Mouse (Mus musculus) MEL (cell line): ENCODE results near the gene Olfr617. TPM values are rescaled to one million over a fixed set of nuclear protein-coding genes. Genes with fewer than 3 reads are reported as not detected.

Experiments
- DNase-seq: peaks from one replicate; pipeline ENCODE4 v3.0.0; 2011; ENCODE audit warnings: low read depth, low spot score
- H3K27ac ChIP-seq: 2 replicates; pipeline ENCODE4 v1.5.1; 2012; ENCODE audit warnings: low read depth, mild to moderate bottlenecking, control low read depth, low read length, moderate library complexity; ENCODE audit not compliant: control insufficient read depth
- H3K27me3 ChIP-seq, 2 experiments: fragments of 150-350 bp in 1 of 2; sonication (generic) in 1 of 2; 2 replicates each; pipeline ENCODE4 v1.6.1; 2012; ENCODE audit warnings: low read length in 2 of 2, mild to moderate bottlenecking in 2 of 2, improper control_type of control experiment in 1 of 2, moderate library complexity in 1 of 2; ENCODE audit not compliant: insufficient read depth in 2 of 2, control insufficient read depth in 1 of 2
- H3K36me3 ChIP-seq, 2 experiments: 2 replicates each; pipeline ENCODE4 v1.6.1; 2012 to 2014; ENCODE audit warnings: low read length in 2 of 2, improper control_type of control experiment in 1 of 2, inconsistent platforms in 1 of 2, mild to moderate bottlenecking in 1 of 2; ENCODE audit not compliant: insufficient read depth in 2 of 2, control insufficient read depth in 1 of 2
- H3K4me1 ChIP-seq, 2 experiments: fragments of 150-350 bp in 1 of 2; sonication (generic) in 1 of 2; 2 replicates each; pipeline ENCODE4 v1.6.1; 2012; ENCODE audit warnings: low read length in 2 of 2, improper control_type of control experiment in 1 of 2, mild to moderate bottlenecking in 1 of 2; ENCODE audit not compliant: insufficient read depth in 2 of 2, control insufficient read depth in 1 of 2
- H3K4me3 ChIP-seq, 2 experiments: fragments of 150-350 bp in 1 of 2; sonication (generic) in 1 of 2; 2 replicates each; pipeline ENCODE4 v1.5.1; 2012; ENCODE audit warnings: low read depth in 2 of 2, low read length in 2 of 2, mild to moderate bottlenecking in 2 of 2, moderate library complexity in 2 of 2, control low read depth in 1 of 2, improper control_type of control experiment in 1 of 2; ENCODE audit not compliant: control insufficient read depth in 1 of 2, insufficient read depth in 1 of 2
- H3K79me2 ChIP-seq: 2 replicates; pipeline ENCODE4 v1.6.1; 2012; ENCODE audit warnings: mild to moderate bottlenecking, low read length, moderate library complexity; ENCODE audit not compliant: control insufficient read depth, poor library complexity, insufficient read depth
- H3K9ac ChIP-seq: 2 replicates; pipeline ENCODE4 v1.6.1; 2012; ENCODE audit warnings: low read depth, mild to moderate bottlenecking, control low read depth, low read length, moderate library complexity; ENCODE audit not compliant: control insufficient read depth, poor library complexity, severe bottlenecking
- H3K9me3 ChIP-seq: fragments of 150-350 bp; sonication (generic); replicated peaks from 2 replicates; pipeline ENCODE4 v1.6.1; 2012; ENCODE audit warnings: mild to moderate bottlenecking, low read length, improper control_type of control experiment, moderate library complexity; ENCODE audit not compliant: insufficient read depth
- BHLHE40 ChIP-seq: IDR thresholded peaks from 2 replicates; pipeline ENCODE4 v1.6.1; 2012; ENCODE audit warnings: low read depth, mild to moderate bottlenecking, inconsistent platforms, low read length, improper control_type of control experiment, borderline replicate concordance
- CHD1 ChIP-seq: IDR thresholded peaks from 2 replicates; pipeline ENCODE4 v1.6.1; 2012; ENCODE audit warnings: low read depth, mild to moderate bottlenecking, inconsistent platforms, low read length, improper control_type of control experiment
- ETS1 ChIP-seq: IDR thresholded peaks from 2 replicates; pipeline ENCODE4 v1.6.1; 2012; ENCODE audit warnings: low read depth, mild to moderate bottlenecking, inconsistent platforms, low read length, improper control_type of control experiment, moderate library complexity
- GATA1 ChIP-seq: IDR thresholded peaks from 2 replicates; pipeline ENCODE4 v1.6.1; 2011; ENCODE audit warnings: low read depth, low read length, improper control_type of control experiment
- MAZ ChIP-seq: IDR thresholded peaks from 2 replicates; pipeline ENCODE4 v1.6.1; 2012; ENCODE audit warnings: low read depth, mild to moderate bottlenecking, inconsistent platforms, low read length, improper control_type of control experiment
- MYB ChIP-seq: IDR thresholded peaks from 2 replicates; pipeline ENCODE4 v1.6.1; 2011; ENCODE audit warnings: mild to moderate bottlenecking, low read depth, low read length, improper control_type of control experiment
- NRF1 ChIP-seq: IDR thresholded peaks from 2 replicates; pipeline ENCODE4 v1.6.1; 2014; ENCODE audit warnings: low read depth, mild to moderate bottlenecking, inconsistent platforms, low read length, improper control_type of control experiment, moderate library complexity; ENCODE audit not compliant: poor library complexity, insufficient read depth, severe bottlenecking
- POLR2AphosphoS2 ChIP-seq: IDR thresholded peaks from 2 replicates; pipeline ENCODE4 v1.6.1; 2011; ENCODE audit warnings: low read length, improper control_type of control experiment
- RCOR1 ChIP-seq: IDR thresholded peaks from 2 replicates; pipeline ENCODE4 v1.6.1; 2012; ENCODE audit warnings: low read depth, mild to moderate bottlenecking, inconsistent platforms, low read length, improper control_type of control experiment
- TCF12 ChIP-seq: IDR thresholded peaks from 2 replicates; pipeline ENCODE4 v1.6.1; 2014; ENCODE audit warnings: low read depth, mild to moderate bottlenecking, inconsistent platforms, low read length, improper control_type of control experiment, moderate library complexity
- polyA plus RNA-seq, 2 experiments: library from polyadenylated mRNA; stranded (reverse) in 1 of 2; unstranded in 1 of 2; fragments of >175 nt in 1 of 2; fragments of >200 nt in 1 of 2; gene quantifications; 2 replicates each; pipeline versions ENCODE4 v1.2.1 to v1.2.4; 2012; ENCODE audit warnings: low replicate concordance in 2 of 2, low read depth in 1 of 2; ENCODE audit not compliant: insufficient read length in 2 of 2, insufficient read depth in 1 of 2, missing spikeins in 1 of 2
- total RNA-seq: library from RNA; depleted of rRNA; stranded (reverse); fragments of 300-350 nt; gene quantifications from 2 replicates; pipeline ENCODE4 v1.2.3, GENCODE M21; 2012; rRNA removed

Olfr617 gene
- total and polyA plus RNA-seq, 3 experiments = not detected

GRCm38 (mm10) chr7:103612434-103612833 lies 39.6 kb downstream of the Olfr617 start, which contains the start of gene Olfr620:
Gene Olfr620 (minus strand): TSS chr7:103612534.
- H3K9me3 ChIP-seq = no peaks in the 10 kb centered on the region
- H3K27me3 ChIP-seq = no peaks in the 10 kb centered on the region
- H3K36me3 ChIP-seq = no peaks in the 10 kb centered on the region
- H3K9ac ChIP-seq = no peak within 1 kb of the TSS
- H3K4me3 ChIP-seq = no peak within 1 kb of the TSS
- TF ChIP-seq BHLHE40 = no peak
- no peak for TF ChIP-seq MYB
- TF ChIP-seq ETS1 = no peak
- no peak for TF ChIP-seq MAZ
- no peak for TF ChIP-seq RCOR1
- no peak for TF ChIP-seq GATA1
- TF ChIP-seq NRF1 = no peak
- no peak for TF ChIP-seq POLR2AphosphoS2
- no peak for TF ChIP-seq CHD1
- TF ChIP-seq TCF12 = no peak
- H3K4me1 ChIP-seq = no peaks in the 10 kb centered on the region
- H3K27ac ChIP-seq = no peak within 1 kb of the TSS
- H3K79me2 ChIP-seq = no peaks in the 10 kb centered on the region
- DNase-seq = no peak

Other genes starting within 250 kb of the Olfr617 start
Only the 30 nearest of the 32 such genes appear.
- not detected in 2 replicates for gene Olfr599, start 237.1 kb upstream of the Olfr617 start, total RNA-seq
- not detected for gene Olfr599, start 237.1 kb upstream of the Olfr617 start, polyA plus RNA-seq
- not detected in 2 replicates for gene Olfr600, start 223.4 kb upstream of the Olfr617 start, total RNA-seq
- gene Olfr600, start 223.4 kb upstream of the Olfr617 start, polyA plus RNA-seq = not detected
- not detected in 2 replicates for gene Olfr601, start 210.4 kb upstream of the Olfr617 start, total RNA-seq
- not detected for gene Olfr601, start 210.4 kb upstream of the Olfr617 start, polyA plus RNA-seq
- gene Olfr603, start 186.9 kb upstream of the Olfr617 start, total RNA-seq = not detected in 2 replicates
- gene Olfr603, start 186.9 kb upstream of the Olfr617 start, polyA plus RNA-seq = not detected
- gene Usp17lc, start 158.0 kb upstream of the Olfr617 start, total RNA-seq = not detected in 2 replicates
- not detected for gene Usp17lc, start 158.0 kb upstream of the Olfr617 start, polyA plus RNA-seq
- gene Olfr605, start 127.6 kb upstream of the Olfr617 start, total RNA-seq = not detected in 2 replicates
- gene Olfr605, start 127.6 kb upstream of the Olfr617 start, polyA plus RNA-seq = not detected
- not detected in 2 replicates for gene Olfr606, start 124.0 kb upstream of the Olfr617 start, total RNA-seq
- not detected for gene Olfr606, start 124.0 kb upstream of the Olfr617 start, polyA plus RNA-seq
- not detected in 2 replicates for gene Olfr607, start 108.9 kb upstream of the Olfr617 start, total RNA-seq
- gene Olfr607, start 108.9 kb upstream of the Olfr617 start, polyA plus RNA-seq = not detected
- not detected in 2 replicates for gene Olfr608, start 103.2 kb upstream of the Olfr617 start, total RNA-seq
- not detected for gene Olfr608, start 103.2 kb upstream of the Olfr617 start, polyA plus RNA-seq
- gene Olfr609, start 75.0 kb upstream of the Olfr617 start, total RNA-seq = not detected in 2 replicates
- not detected for gene Olfr609, start 75.0 kb upstream of the Olfr617 start, polyA plus RNA-seq
- not detected in 2 replicates for gene Olfr610, start 60.9 kb upstream of the Olfr617 start, total RNA-seq
- gene Olfr610, start 60.9 kb upstream of the Olfr617 start, polyA plus RNA-seq = not detected
- not detected in 2 replicates for gene Olfr611, start 52.2 kb upstream of the Olfr617 start, total RNA-seq
- not detected for gene Olfr611, start 52.2 kb upstream of the Olfr617 start, polyA plus RNA-seq
- gene Olfr612, start 30.3 kb upstream of the Olfr617 start, total RNA-seq = not detected in 2 replicates
- not detected for gene Olfr612, start 30.3 kb upstream of the Olfr617 start, polyA plus RNA-seq
- gene Olfr613, start 25.0 kb upstream of the Olfr617 start, total RNA-seq = not detected in 2 replicates
- not detected for gene Olfr613, start 25.0 kb upstream of the Olfr617 start, polyA plus RNA-seq
- not detected in 2 replicates for gene Olfr615, start 17.0 kb upstream of the Olfr617 start, total RNA-seq
- not detected for gene Olfr615, start 17.0 kb upstream of the Olfr617 start, polyA plus RNA-seq
- not detected in 2 replicates for gene Olfr616, start 3.9 kb upstream of the Olfr617 start, total RNA-seq
- gene Olfr616, start 3.9 kb upstream of the Olfr617 start, polyA plus RNA-seq = not detected
- not detected in 2 replicates for gene Olfr618, start 17.0 kb downstream of the Olfr617 start, total RNA-seq
- not detected for gene Olfr618, start 17.0 kb downstream of the Olfr617 start, polyA plus RNA-seq
- gene Olfr619, start 27.5 kb downstream of the Olfr617 start, total RNA-seq = not detected in 2 replicates
- not detected for gene Olfr619, start 27.5 kb downstream of the Olfr617 start, polyA plus RNA-seq
- not detected in 2 replicates for gene Olfr620, start 39.5 kb downstream of the Olfr617 start, total RNA-seq
- gene Olfr620, start 39.5 kb downstream of the Olfr617 start, polyA plus RNA-seq = under 1 TPM in 1 of 2 experiments, not detected in 1; 0.03 TPM
- gene Olfr622, start 69.6 kb downstream of the Olfr617 start, total RNA-seq = not detected in 2 replicates
- gene Olfr622, start 69.6 kb downstream of the Olfr617 start, polyA plus RNA-seq = not detected
- not detected in 2 replicates for gene Olfr623, start 90.6 kb downstream of the Olfr617 start, total RNA-seq
- gene Olfr623, start 90.6 kb downstream of the Olfr617 start, polyA plus RNA-seq = not detected
- gene Olfr624, start 98.1 kb downstream of the Olfr617 start, total RNA-seq = under 0.01 TPM in 1 of 2 replicates, not detected in the other
- under 1 TPM in 1 of 2 experiments, not detected in 1; 0.04 TPM for gene Olfr624, start 98.1 kb downstream of the Olfr617 start, polyA plus RNA-seq
- not detected in 2 replicates for gene Olfr625-ps1, start 109.7 kb downstream of the Olfr617 start, total RNA-seq
- not detected for gene Olfr625-ps1, start 109.7 kb downstream of the Olfr617 start, polyA plus RNA-seq
- gene Olfr243, start 141.6 kb downstream of the Olfr617 start, total RNA-seq = not detected in 2 replicates
- gene Olfr243, start 141.6 kb downstream of the Olfr617 start, polyA plus RNA-seq = not detected
- not detected in 2 replicates for gene Olfr628, start 157.3 kb downstream of the Olfr617 start, total RNA-seq
- not detected for gene Olfr628, start 157.3 kb downstream of the Olfr617 start, polyA plus RNA-seq
- gene Olfr629, start 171.9 kb downstream of the Olfr617 start, total RNA-seq = not detected in 2 replicates
- not detected for gene Olfr629, start 171.9 kb downstream of the Olfr617 start, polyA plus RNA-seq
- not detected in 2 replicates for gene Olfr630, start 184.3 kb downstream of the Olfr617 start, total RNA-seq
- gene Olfr630, start 184.3 kb downstream of the Olfr617 start, polyA plus RNA-seq = not detected
- gene Olfr69, start 198.5 kb downstream of the Olfr617 start, total RNA-seq = not detected in 2 replicates
- not detected for gene Olfr69, start 198.5 kb downstream of the Olfr617 start, polyA plus RNA-seq
- gene Olfr68, start 206.6 kb downstream of the Olfr617 start, total RNA-seq = not detected in 2 replicates
- not detected for gene Olfr68, start 206.6 kb downstream of the Olfr617 start, polyA plus RNA-seq
- gene Olfr67, start 218.8 kb downstream of the Olfr617 start, total RNA-seq = not detected in 2 replicates
- not detected for gene Olfr67, start 218.8 kb downstream of the Olfr617 start, polyA plus RNA-seq